Mouse (Mus musculus) CD4-positive, CD25-positive, alpha-beta regulatory T cell (primary cell): ENCODE results near the gene D3Ertd254e. TPM values are rescaled to one million over a fixed set of nuclear protein-coding genes. Genes with fewer than 3 reads are reported as not detected.

Experiments used
- polyA plus RNA-seq: library from polyadenylated mRNA; unstranded; fragments of 100-300 nt; shearing (Covaris generic); gene quantifications from one replicate; pipeline ENCODE4 v1.2.1, GENCODE M21; 2017

D3Ertd254e gene
- polyA plus RNA-seq = 3.6 TPM

DNA sequence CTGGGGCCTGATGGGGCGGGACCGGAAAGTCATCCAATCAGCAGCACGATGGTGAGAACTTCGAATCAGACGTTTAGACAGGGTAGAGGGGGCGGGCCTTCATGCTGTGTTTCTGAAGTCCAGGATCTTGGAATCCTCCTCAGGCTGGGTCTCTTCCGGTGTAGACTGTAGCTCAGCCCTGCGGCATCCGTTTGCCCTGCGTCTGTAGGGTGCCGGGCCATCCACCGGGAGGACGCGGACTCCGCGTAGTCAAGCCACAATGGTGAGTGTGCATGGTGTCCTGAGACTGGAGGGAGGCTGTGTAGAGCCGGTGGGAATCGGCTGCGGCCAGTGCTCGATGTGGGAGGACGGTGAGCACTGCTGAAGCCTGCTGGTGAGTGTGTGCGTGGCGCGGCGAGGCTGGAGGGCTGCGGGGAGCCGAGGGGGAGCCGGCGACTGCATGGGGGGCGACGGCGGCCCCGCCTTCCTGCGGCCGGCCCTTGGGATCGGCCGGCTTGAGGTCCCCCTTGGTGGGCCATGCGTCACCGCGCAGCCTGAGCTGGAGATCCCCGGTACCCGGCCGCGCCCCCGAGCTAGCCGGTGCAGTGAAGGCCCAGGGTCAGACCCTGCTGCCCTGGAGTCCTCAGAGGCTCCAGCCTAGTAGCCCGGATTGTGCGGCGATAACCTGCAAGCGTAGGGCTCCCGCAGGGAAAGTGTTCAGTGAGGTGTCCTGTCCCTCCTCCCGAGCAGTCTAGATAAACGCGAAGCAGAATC is at the start of gene D3Ertd254e:
D3Ertd254e (plus strand) TSS at position 84 of the 753 bp plus-strand sequence.

Other genes with a start within 250 kb of the D3Ertd254e start
- gene Dcun1d1, start 213.6 kb upstream of the D3Ertd254e start, polyA plus RNA-seq = 65.9 TPM
- gene Mccc1, start 150.3 kb upstream of the D3Ertd254e start, polyA plus RNA-seq = 27.5 TPM
- not detected for gene Ccdc144b, start 97.5 kb upstream of the D3Ertd254e start, polyA plus RNA-seq
- gene Acad9, start 85.0 kb upstream of the D3Ertd254e start, polyA plus RNA-seq = 75.8 TPM
- gene Qrfpr, start 71.3 kb downstream of the D3Ertd254e start, polyA plus RNA-seq = not detected